Mouse (Mus musculus) heart, adult 2 months (tissue): Measurements from ENCODE around the gene Map3k4.

ENCODE experiments used
- CTCF ChIP-seq: fragments of 200-600 bp; IDR thresholded peaks from 2 replicates; pipeline ENCODE4 v1.8.1; 2022; ENCODE audit warnings: antibody characterized with exemption, mild to moderate bottlenecking, moderate library complexity
- EP300 ChIP-seq: fragments of 200-500 bp; IDR thresholded peaks from 2 replicates; pipeline ENCODE4 v1.6.1; 2011; ENCODE audit warnings: low read depth, low read length, control low read depth; ENCODE audit not compliant: insufficient read depth
- POLR2A ChIP-seq: fragments of 200-500 bp; IDR thresholded peaks from 2 replicates; pipeline ENCODE4 v1.6.1; 2011; ENCODE audit warnings: mild to moderate bottlenecking, low read depth, low read length, control low read depth; ENCODE audit not compliant: insufficient read depth

- TF ChIP-seq POLR2A (no peak), CTCF (no peak), EP300 (no peak)
These were observed 6.3 kb downstream of the Map3k4 start for GRCm38 (mm10) chr17:12312248-12312647.
